Mouse (Mus musculus): ENCODE data around the gene Plcxd3. TPM values are rescaled to one million over a fixed set of nuclear protein-coding genes. Genes with fewer than 3 reads are reported as not detected.

Gene Plcxd3
- total RNA-seq, 1 experiment: 0.22 TPM

DNA sequence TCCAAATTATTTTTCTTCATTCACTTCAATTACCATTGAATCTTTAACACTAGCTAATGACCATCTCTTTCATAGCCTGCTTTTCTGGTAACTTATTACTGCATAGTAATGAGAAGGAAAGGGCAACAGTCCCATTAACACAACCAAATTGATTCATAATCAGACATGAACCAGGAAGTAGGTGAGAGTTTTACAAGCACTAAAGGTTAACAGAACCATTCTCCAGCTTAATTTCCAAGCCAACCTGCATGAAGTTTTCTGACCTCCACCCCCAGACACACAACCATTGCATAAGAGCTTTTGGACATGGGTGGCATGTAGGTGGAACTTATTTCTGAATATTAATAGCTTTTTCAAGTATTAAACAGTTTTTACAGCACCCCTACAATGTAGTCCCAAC lies 64.8 kb downstream of the Plcxd3 start:
- H3K27ac ChIP-seq (ENCODE audit: insufficient read depth, low read depth, low read length, poor library complexity, severe bottlenecking): no peak overlapping the region
- no peak for DNase-seq (ENCODE audit: low read depth, low spot score)
- in situ Hi-C loops (cut with MboI; ENCODE audit: low sequenced_read_pairs in 2 of 2, unreplicated experiment in 2 of 2): no loop called here
- H3K4me3 ChIP-seq (ENCODE audit: insufficient read depth in 1 of 2, low read depth in 1 of 2, low read length in 2 of 2, poor library complexity in 1 of 2, severe bottlenecking in 1 of 2): no peak overlapping the region
- no peaks in the 10 kb centered on the region for H3K9me3 ChIP-seq (ENCODE audit: control insufficient read depth, insufficient read depth, low read depth, low read length)
- no peak overlapping the region for H3K9ac ChIP-seq (ENCODE audit: insufficient read depth, low read depth, low read length, poor library complexity, severe bottlenecking)
- TF ChIP-seq ZNF384 (IDR thresholded peaks at IDR 0.05; ENCODE audit: low read depth, low read length) (no peak), MAFK (IDR thresholded peaks at IDR 0.05; ENCODE audit: insufficient read depth, low read depth, low read length) (no peak), CHD2 (IDR thresholded peaks at IDR 0.05; ENCODE audit: low read depth, low read length) (no peak), HCFC1 (IDR thresholded peaks at IDR 0.05; ENCODE audit: borderline replicate concordance, insufficient read depth, low read length) (no peak)
- no peaks in the 10 kb centered on the region for H3K4me1 ChIP-seq (ENCODE audit: control insufficient read depth in 2 of 2, insufficient read depth in 2 of 2, low read length in 2 of 2, poor library complexity in 1 of 2)
- no peaks in the 10 kb centered on the region for H3K36me3 ChIP-seq (ENCODE audit: control insufficient read depth, insufficient read depth, low read length, poor library complexity, severe bottlenecking)

- TF ChIP-seq HCFC1 (IDR thresholded peaks at IDR 0.05; ENCODE audit: borderline replicate concordance, insufficient read depth, low read length) (no peak), CHD2 (IDR thresholded peaks at IDR 0.05; ENCODE audit: low read depth, low read length) (no peak), ZNF384 (IDR thresholded peaks at IDR 0.05; ENCODE audit: low read depth, low read length) (no peak), ZC3H11A (IDR thresholded peaks at IDR 0.05; ENCODE audit: borderline replicate concordance, low read depth, low read length) (no peak), MAFK (IDR thresholded peaks at IDR 0.05; ENCODE audit: insufficient read depth, low read depth, low read length) (no peak)
- H3K9me3 ChIP-seq (ENCODE audit: control insufficient read depth, insufficient read depth, low read depth, low read length): no peaks in the 10 kb centered on the region
- no peak for DNase-seq (ENCODE audit: low read depth, low spot score)
- H3K36me3 ChIP-seq (ENCODE audit: control insufficient read depth, insufficient read depth, low read length, poor library complexity, severe bottlenecking): no peaks in the 10 kb centered on the region
- no peaks in the 10 kb centered on the region for H3K4me1 ChIP-seq (ENCODE audit: control insufficient read depth in 2 of 2, insufficient read depth in 2 of 2, low read length in 2 of 2, poor library complexity in 1 of 2)
- H3K4me3 ChIP-seq (ENCODE audit: insufficient read depth in 1 of 2, low read depth in 1 of 2, low read length in 2 of 2, poor library complexity in 1 of 2, severe bottlenecking in 1 of 2): no peak overlapping the region
- in situ Hi-C loops (cut with MboI; ENCODE audit: low sequenced_read_pairs in 2 of 2, unreplicated experiment in 2 of 2): no loop called here
- H3K9ac ChIP-seq (ENCODE audit: insufficient read depth, low read depth, low read length, poor library complexity, severe bottlenecking): no peak overlapping the region
- H3K27ac ChIP-seq (ENCODE audit: insufficient read depth, low read depth, low read length, poor library complexity, severe bottlenecking): no peak overlapping the region
Observed at GRCm38 (mm10) chr15:4496182-4496581, 120.9 kb downstream of the Plcxd3 start.

DNA sequence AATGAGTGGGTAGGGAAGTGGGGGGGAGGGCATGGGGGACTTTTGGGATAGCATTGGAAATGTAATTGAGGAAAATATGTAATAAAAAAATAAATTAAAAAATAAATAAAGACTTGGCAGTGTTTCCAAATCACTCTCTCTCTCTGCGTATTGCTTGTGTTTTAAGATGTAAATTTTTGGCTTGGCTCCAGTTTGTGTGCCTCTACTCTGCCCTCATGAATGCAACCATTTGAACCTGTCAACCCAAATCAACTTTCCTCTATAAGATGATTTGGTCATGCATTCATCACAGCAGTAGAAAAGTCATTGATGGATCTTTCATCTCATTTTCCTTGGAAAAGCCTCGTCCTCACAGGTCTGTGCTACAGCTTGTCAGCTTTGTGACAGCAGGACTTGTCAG lies 121.7 kb downstream of the Plcxd3 start:
- no peaks in the 10 kb centered on the region for H3K4me1 ChIP-seq (ENCODE audit: control insufficient read depth in 2 of 2, insufficient read depth in 2 of 2, low read length in 2 of 2, poor library complexity in 1 of 2)
- TF ChIP-seq MAFK (IDR thresholded peaks at IDR 0.05; ENCODE audit: insufficient read depth, low read depth, low read length) (no peak), CHD2 (IDR thresholded peaks at IDR 0.05; ENCODE audit: low read depth, low read length) (no peak), HCFC1 (IDR thresholded peaks at IDR 0.05; ENCODE audit: borderline replicate concordance, insufficient read depth, low read length) (no peak), ZC3H11A (IDR thresholded peaks at IDR 0.05; ENCODE audit: borderline replicate concordance, low read depth, low read length) (no peak), ZNF384 (IDR thresholded peaks at IDR 0.05; ENCODE audit: low read depth, low read length) (no peak)
- no peaks in the 10 kb centered on the region for H3K9me3 ChIP-seq (ENCODE audit: control insufficient read depth, insufficient read depth, low read depth, low read length)
- no peaks in the 10 kb centered on the region for H3K36me3 ChIP-seq (ENCODE audit: control insufficient read depth, insufficient read depth, low read length, poor library complexity, severe bottlenecking)
- in situ Hi-C loops (cut with MboI; ENCODE audit: low sequenced_read_pairs in 2 of 2, unreplicated experiment in 2 of 2): no loop called here
- H3K27ac ChIP-seq (ENCODE audit: insufficient read depth, low read depth, low read length, poor library complexity, severe bottlenecking): no peak overlapping the region
- H3K9ac ChIP-seq (ENCODE audit: insufficient read depth, low read depth, low read length, poor library complexity, severe bottlenecking): no peak overlapping the region
- DNase-seq (ENCODE audit: low read depth, low spot score): no peak
- H3K4me3 ChIP-seq (ENCODE audit: insufficient read depth in 1 of 2, low read depth in 1 of 2, low read length in 2 of 2, poor library complexity in 1 of 2, severe bottlenecking in 1 of 2): no peak overlapping the region

GRCm38 (mm10) chr15:4498036-4498435 lies 122.7 kb downstream of the Plcxd3 start:
- Histone ChIP-seq H3K4me1 (ENCODE audit: control insufficient read depth in 2 of 2, insufficient read depth in 2 of 2, low read length in 2 of 2, poor library complexity in 1 of 2) (no peaks in the 10 kb centered on the region), H3K9ac (ENCODE audit: insufficient read depth, low read depth, low read length, poor library complexity, severe bottlenecking) (no peak overlapping the region), H3K4me3 (ENCODE audit: insufficient read depth in 1 of 2, low read depth in 1 of 2, low read length in 2 of 2, poor library complexity in 1 of 2, severe bottlenecking in 1 of 2) (no peak overlapping the region), H3K27ac (ENCODE audit: insufficient read depth, low read depth, low read length, poor library complexity, severe bottlenecking) (no peak overlapping the region), H3K36me3 (ENCODE audit: control insufficient read depth, insufficient read depth, low read length, poor library complexity, severe bottlenecking) (no peaks in the 10 kb centered on the region), H3K9me3 (ENCODE audit: control insufficient read depth, insufficient read depth, low read depth, low read length) (no peaks in the 10 kb centered on the region)
- no peak for DNase-seq (ENCODE audit: low read depth, low spot score)
- TF ChIP-seq MAFK (IDR thresholded peaks at IDR 0.05; ENCODE audit: insufficient read depth, low read depth, low read length) (no peak), ZNF384 (IDR thresholded peaks at IDR 0.05; ENCODE audit: low read depth, low read length) (no peak), CHD2 (IDR thresholded peaks at IDR 0.05; ENCODE audit: low read depth, low read length) (no peak), HCFC1 (IDR thresholded peaks at IDR 0.05; ENCODE audit: borderline replicate concordance, insufficient read depth, low read length) (no peak), ZC3H11A (IDR thresholded peaks at IDR 0.05; ENCODE audit: borderline replicate concordance, low read depth, low read length) (no peak)
- in situ Hi-C loops (cut with MboI; ENCODE audit: low sequenced_read_pairs in 2 of 2, unreplicated experiment in 2 of 2): no loop called here

DNA sequence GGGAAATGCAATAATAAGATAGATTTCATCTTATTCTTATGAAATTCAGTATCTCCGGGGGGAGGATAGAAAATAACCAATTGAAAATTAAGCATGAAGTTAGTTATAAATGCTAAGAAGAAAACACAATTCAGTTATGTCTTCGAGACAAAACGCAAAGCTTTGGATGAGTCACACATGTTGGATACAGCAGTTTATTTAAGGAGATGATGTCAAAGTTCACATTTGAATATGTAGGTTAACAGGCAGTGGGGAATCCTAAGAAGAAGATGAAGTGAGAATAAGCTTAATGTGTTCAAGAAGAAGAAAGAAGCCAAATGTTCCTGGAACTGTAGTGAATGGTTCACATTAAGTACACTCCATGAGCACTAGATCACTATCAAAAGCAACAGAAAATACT lies 128.1 kb downstream of the Plcxd3 start:
- Histone ChIP-seq H3K9me3 (ENCODE audit: control insufficient read depth, insufficient read depth, low read depth, low read length) (no peaks in the 10 kb centered on the region), H3K27ac (ENCODE audit: insufficient read depth, low read depth, low read length, poor library complexity, severe bottlenecking) (no peak overlapping the region), H3K4me3 (ENCODE audit: insufficient read depth in 1 of 2, low read depth in 1 of 2, low read length in 2 of 2, poor library complexity in 1 of 2, severe bottlenecking in 1 of 2) (no peak overlapping the region), H3K4me1 (ENCODE audit: control insufficient read depth in 2 of 2, insufficient read depth in 2 of 2, low read length in 2 of 2, poor library complexity in 1 of 2) (no peaks in the 10 kb centered on the region), H3K9ac (ENCODE audit: insufficient read depth, low read depth, low read length, poor library complexity, severe bottlenecking) (no peak overlapping the region), H3K36me3 (ENCODE audit: control insufficient read depth, insufficient read depth, low read length, poor library complexity, severe bottlenecking) (no peaks in the 10 kb centered on the region)
- no peak for DNase-seq (ENCODE audit: low read depth, low spot score)
- no peak for TF ChIP-seq ZC3H11A (IDR thresholded peaks at IDR 0.05; ENCODE audit: borderline replicate concordance, low read depth, low read length)
- no peak for TF ChIP-seq MAFK (IDR thresholded peaks at IDR 0.05; ENCODE audit: insufficient read depth, low read depth, low read length)
- no peak for TF ChIP-seq ZNF384 (IDR thresholded peaks at IDR 0.05; ENCODE audit: low read depth, low read length)
- no peak for TF ChIP-seq HCFC1 (IDR thresholded peaks at IDR 0.05; ENCODE audit: borderline replicate concordance, insufficient read depth, low read length)
- TF ChIP-seq CHD2 (IDR thresholded peaks at IDR 0.05; ENCODE audit: low read depth, low read length): no peak
- in situ Hi-C loops (cut with MboI; ENCODE audit: low sequenced_read_pairs in 2 of 2, unreplicated experiment in 2 of 2): no loop called here
